Mouse (Mus musculus) bone marrow, adult 2 months (tissue): Measurements from ENCODE around the gene Sccpdh.

Experiments
- CTCF ChIP-seq: fragments of 200-500 bp; IDR thresholded peaks from 2 replicates; pipeline ENCODE4 v1.5.1; 2011; ENCODE audit warnings: low read length, control low read depth; ENCODE audit not compliant: control insufficient read depth, insufficient read depth
- POLR2A ChIP-seq: fragments of 200-500 bp; IDR thresholded peaks from 2 replicates; pipeline ENCODE4 v1.6.1; 2011; ENCODE audit warnings: low read depth, mild to moderate bottlenecking, control low read depth, low read length, borderline replicate concordance; ENCODE audit not compliant: control insufficient read depth

GRCm38 (mm10) chr1:179731391-179731790, 63.4 kb downstream of the Sccpdh start:
- TF ChIP-seq CTCF, result no peak
- no peak for TF ChIP-seq POLR2A
